Mouse (Mus musculus): ENCODE results near the gene Cfap74. TPM values are rescaled to one million over a fixed set of nuclear protein-coding genes. Genes with fewer than 3 reads are reported as not detected.

Cfap74 gene
- polyA plus RNA-seq, 1 experiment = 2.0 TPM

DNA sequence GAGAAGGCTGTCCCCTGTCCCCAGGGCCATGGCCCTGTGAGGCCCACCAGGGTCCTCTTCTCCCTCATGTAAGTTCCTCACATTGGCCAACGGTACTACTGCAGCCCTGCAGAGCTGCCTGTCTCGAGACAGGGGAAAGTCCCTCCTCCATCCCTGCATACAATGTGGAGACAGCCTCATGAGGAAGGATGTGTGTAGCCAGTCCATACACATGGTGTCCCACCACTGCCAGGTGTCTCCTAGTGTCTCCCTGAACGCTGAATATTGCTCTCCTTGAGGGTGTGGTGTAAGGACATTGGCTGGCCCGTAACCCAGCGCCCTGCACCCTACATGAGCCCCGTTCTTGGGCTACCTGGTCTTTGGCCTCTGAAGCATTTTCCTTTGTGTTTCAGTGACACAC lies 17.3 kb downstream of the Cfap74 start:
- H3K27ac ChIP-seq (ENCODE audit: insufficient read depth, low read length) = no peak overlapping the region
- H3K4me1 ChIP-seq (ENCODE audit: control insufficient read depth, insufficient read depth, low read length) = no peaks in the 10 kb centered on the region
- no peak for TF ChIP-seq CTCF (IDR thresholded peaks at IDR 0.05; ENCODE audit: borderline replicate concordance, insufficient read depth, low read length)
- no peak for TF ChIP-seq POLR2A (IDR thresholded peaks at IDR 0.05; ENCODE audit: low read depth, low read length)
- H3K4me3 ChIP-seq (ENCODE audit: insufficient read depth, low read length) = no peak overlapping the region

DNA sequence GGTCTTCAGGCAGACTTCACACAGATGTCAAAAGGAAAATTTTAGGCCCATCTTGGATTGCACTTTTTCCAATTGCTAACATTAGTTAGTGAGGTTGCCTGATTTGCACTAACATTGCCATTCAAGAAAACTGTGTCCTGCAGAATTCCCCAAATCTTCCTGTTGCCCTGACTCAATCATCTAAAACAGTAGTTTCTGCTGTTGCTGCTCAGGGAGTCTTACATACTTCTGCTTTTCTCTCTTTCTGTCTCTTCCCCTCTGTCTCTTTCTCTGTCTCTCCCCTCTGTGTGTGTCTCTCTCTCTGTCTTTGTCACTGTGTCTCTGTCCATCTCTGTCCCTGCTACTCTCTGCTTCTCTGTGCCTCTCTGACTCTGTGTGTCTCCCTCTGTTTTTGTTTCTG lies 19.5 kb downstream of the Cfap74 start:
- H3K4me1 ChIP-seq (ENCODE audit: control insufficient read depth, insufficient read depth, low read length) = no peaks in the 10 kb centered on the region
- H3K27ac ChIP-seq (ENCODE audit: insufficient read depth, low read length) = no peak overlapping the region
- TF ChIP-seq CTCF (IDR thresholded peaks at IDR 0.05; ENCODE audit: borderline replicate concordance, insufficient read depth, low read length) (no peak), POLR2A (IDR thresholded peaks at IDR 0.05; ENCODE audit: low read depth, low read length) (no peak)
- H3K4me3 ChIP-seq (ENCODE audit: insufficient read depth, low read length) = no peak overlapping the region

DNA sequence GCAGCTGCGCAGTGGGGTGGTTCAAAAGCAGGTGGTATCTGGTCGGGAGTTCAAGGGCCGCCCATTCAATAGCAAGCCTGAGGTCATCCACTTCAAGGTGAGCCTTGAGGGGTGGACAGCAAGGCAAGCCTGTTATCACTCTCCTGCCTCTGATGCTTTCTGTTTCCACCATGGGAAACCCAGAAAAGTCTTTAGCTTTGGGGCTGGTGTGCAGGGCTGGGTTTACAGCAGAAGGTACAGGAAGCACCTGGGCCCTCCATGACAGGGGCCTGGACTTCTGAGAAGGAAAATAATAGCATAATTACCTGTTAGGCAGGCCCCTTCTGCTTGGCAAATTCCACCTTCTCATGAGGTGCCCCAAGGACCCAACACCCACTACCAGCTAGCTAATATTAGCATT lies 20.2 kb downstream of the Cfap74 start:
- Histone ChIP-seq H3K27ac (ENCODE audit: insufficient read depth, low read length) (no peak overlapping the region), H3K4me3 (ENCODE audit: insufficient read depth, low read length) (no peak overlapping the region), H3K4me1 (ENCODE audit: control insufficient read depth, insufficient read depth, low read length) (no peaks in the 10 kb centered on the region)
- TF ChIP-seq CTCF (IDR thresholded peaks at IDR 0.05; ENCODE audit: borderline replicate concordance, insufficient read depth, low read length) = no peak
- TF ChIP-seq POLR2A (IDR thresholded peaks at IDR 0.05; ENCODE audit: low read depth, low read length) = no peak

DNA sequence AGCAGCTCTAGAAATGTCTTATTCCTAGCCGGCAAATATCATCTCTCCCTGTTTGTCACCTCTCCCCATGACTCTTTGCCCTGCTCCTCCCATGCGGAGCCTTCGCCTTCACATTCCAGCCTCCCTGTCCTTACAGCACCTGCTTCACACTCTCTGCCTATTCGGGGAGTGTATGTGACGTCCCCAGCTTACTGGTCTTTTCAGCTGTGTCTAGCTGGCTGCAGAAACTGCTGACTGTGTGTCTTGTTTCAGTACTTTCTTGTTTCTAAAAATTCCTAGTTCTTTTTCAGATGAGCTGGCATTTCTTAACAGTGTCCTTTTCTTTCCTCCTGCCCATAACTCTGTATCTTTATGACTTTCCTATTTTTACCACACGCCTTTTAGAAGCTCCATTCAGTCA lies 23.4 kb downstream of the Cfap74 start:
- no peaks in the 10 kb centered on the region for H3K4me1 ChIP-seq (ENCODE audit: control insufficient read depth, insufficient read depth, low read length)
- no peak overlapping the region for H3K27ac ChIP-seq (ENCODE audit: insufficient read depth, low read length)
- H3K4me3 ChIP-seq (ENCODE audit: insufficient read depth, low read length) = no peak overlapping the region
- TF ChIP-seq POLR2A (IDR thresholded peaks at IDR 0.05; ENCODE audit: low read depth, low read length) (no peak), CTCF (IDR thresholded peaks at IDR 0.05; ENCODE audit: borderline replicate concordance, insufficient read depth, low read length) (no peak)

DNA sequence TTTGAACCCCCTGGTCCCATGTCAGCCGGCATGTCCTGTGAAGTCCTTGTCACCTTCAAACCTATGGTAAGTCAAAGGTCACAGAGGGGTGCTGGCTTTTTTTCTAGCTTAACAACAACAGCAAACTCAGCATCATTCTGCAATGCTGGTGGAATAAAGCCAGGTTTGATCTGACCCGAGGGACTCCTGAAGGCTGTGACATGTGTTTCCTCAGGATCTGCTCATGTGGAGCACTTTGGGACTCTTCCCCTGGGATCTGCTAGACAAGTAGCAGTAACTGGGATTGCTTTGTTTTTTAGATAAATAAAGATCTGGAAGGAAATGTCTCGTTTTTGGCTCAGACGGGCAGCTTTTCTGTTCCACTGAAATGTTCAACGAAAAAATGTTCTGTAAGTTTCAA lies 25.0 kb downstream of the Cfap74 start:
- no peak overlapping the region for H3K27ac ChIP-seq (ENCODE audit: insufficient read depth, low read length)
- TF ChIP-seq CTCF (IDR thresholded peaks at IDR 0.05; ENCODE audit: borderline replicate concordance, insufficient read depth, low read length) (no peak), POLR2A (IDR thresholded peaks at IDR 0.05; ENCODE audit: low read depth, low read length) (no peak)
- H3K4me1 ChIP-seq (ENCODE audit: control insufficient read depth, insufficient read depth, low read length) = no peaks in the 10 kb centered on the region
- H3K4me3 ChIP-seq (ENCODE audit: insufficient read depth, low read length) = no peak overlapping the region

DNA sequence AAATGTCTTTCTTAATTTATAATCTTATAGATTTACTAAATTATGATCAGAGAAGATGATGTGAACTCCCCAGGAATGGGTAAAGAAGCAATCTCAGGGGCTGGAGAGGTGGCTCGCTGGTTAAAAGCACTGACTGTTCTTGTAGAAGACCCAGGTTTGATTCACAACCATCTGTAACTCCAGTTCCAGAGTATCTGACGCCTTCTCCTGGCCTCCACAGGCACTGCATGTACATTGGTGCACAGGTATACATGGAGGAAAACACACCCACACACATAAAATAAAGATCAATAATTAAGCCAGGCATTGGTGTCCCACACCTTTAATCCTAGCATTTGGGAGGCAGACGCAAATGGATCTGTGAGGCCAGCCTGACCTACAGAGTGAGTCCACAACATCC lies 33.8 kb downstream of the Cfap74 start:
- TF ChIP-seq POLR2A (IDR thresholded peaks at IDR 0.05; ENCODE audit: low read depth, low read length) = no peak
- no peak for TF ChIP-seq CTCF (IDR thresholded peaks at IDR 0.05; ENCODE audit: borderline replicate concordance, insufficient read depth, low read length)
- H3K4me1 ChIP-seq (ENCODE audit: control insufficient read depth, insufficient read depth, low read length) = no peaks in the 10 kb centered on the region
- H3K27ac ChIP-seq (ENCODE audit: insufficient read depth, low read length) = no peak overlapping the region
- H3K4me3 ChIP-seq (ENCODE audit: insufficient read depth, low read length) = no peak overlapping the region

DNA sequence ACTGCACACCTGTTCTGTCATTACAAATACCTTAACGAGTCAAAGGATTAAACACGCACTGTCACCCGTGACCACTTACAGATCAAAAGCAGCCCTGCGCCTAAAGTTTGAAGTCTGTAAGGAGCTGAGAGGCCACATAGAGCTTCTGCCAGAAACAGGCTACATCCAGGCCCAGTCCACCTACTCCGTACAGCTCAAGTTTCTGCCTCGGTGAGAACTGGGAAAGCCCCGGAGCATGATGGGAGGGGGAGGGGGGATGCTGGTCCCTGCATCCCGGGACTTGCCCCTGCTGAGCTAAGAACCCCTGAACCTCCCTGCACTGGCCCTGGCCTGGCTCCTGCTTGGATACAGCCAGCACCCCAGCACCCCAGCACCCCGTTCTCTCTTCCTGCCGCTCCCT lies 42.6 kb downstream of the Cfap74 start:
- H3K27ac ChIP-seq (ENCODE audit: insufficient read depth, low read length) = no peak overlapping the region
- TF ChIP-seq CTCF (IDR thresholded peaks at IDR 0.05; ENCODE audit: borderline replicate concordance, insufficient read depth, low read length) (no peak), POLR2A (IDR thresholded peaks at IDR 0.05; ENCODE audit: low read depth, low read length) (no peak)
- no peak overlapping the region for H3K4me3 ChIP-seq (ENCODE audit: insufficient read depth, low read length)
- H3K4me1 ChIP-seq (ENCODE audit: control insufficient read depth, insufficient read depth, low read length) = no peaks in the 10 kb centered on the region

DNA sequence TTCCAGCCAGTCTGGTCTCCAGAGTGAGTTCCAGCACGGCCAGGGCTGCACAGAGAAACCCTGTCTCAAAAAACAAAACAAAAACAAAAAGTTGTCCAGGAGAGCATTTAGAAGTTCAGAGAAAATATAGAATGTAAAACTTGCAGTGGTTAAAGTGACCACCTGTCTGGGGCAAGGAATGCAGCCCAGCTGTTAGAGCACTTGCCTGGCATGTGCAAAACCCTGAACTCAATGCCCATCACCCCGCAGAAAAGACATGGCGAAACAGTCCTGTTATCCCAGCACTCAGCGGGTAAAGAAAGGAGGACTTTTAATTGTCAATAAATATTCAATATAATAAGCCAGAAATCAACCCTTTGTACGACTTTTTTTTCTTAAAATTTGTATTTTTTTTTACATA lies 49.6 kb downstream of the Cfap74 start:
- H3K4me1 ChIP-seq (ENCODE audit: control insufficient read depth, insufficient read depth, low read length) = no peaks in the 10 kb centered on the region
- H3K4me3 ChIP-seq (ENCODE audit: insufficient read depth, low read length) = no peak overlapping the region
- no peak for TF ChIP-seq POLR2A (IDR thresholded peaks at IDR 0.05; ENCODE audit: low read depth, low read length)

DNA sequence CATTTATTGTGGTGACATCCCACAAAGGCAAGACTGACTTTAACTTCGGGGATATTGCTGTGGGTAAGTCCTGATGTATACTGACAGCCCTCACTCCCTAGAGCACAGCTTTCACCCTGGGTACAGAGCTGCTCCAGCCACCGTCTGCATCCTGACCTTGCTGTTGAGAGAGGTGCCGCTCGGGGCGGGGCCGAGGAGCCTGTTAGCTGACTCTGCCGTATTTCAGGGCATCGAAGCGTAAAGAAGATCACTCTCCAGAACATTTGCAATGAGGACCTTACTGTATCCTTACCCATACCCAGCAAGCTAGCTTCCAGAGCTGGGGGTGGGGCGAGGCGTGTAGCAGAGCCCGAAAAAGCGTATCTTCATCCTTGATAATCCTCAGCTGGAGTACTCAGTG lies 54.1 kb downstream of the Cfap74 start:
- TF ChIP-seq CTCF (IDR thresholded peaks at IDR 0.05; ENCODE audit: borderline replicate concordance, insufficient read depth, low read length) (no peak), POLR2A (IDR thresholded peaks at IDR 0.05; ENCODE audit: low read depth, low read length) (no peak)
- no peaks in the 10 kb centered on the region for H3K4me1 ChIP-seq (ENCODE audit: control insufficient read depth, insufficient read depth, low read length)
- H3K4me3 ChIP-seq (ENCODE audit: insufficient read depth, low read length) = no peak overlapping the region
- H3K27ac ChIP-seq (ENCODE audit: insufficient read depth, low read length) = no peak overlapping the region

More for the DNA sequence above, 49.6 kb downstream of the Cfap74 start:
- no peak overlapping the region for H3K27ac ChIP-seq (ENCODE audit: insufficient read depth, low read length)

DNA sequence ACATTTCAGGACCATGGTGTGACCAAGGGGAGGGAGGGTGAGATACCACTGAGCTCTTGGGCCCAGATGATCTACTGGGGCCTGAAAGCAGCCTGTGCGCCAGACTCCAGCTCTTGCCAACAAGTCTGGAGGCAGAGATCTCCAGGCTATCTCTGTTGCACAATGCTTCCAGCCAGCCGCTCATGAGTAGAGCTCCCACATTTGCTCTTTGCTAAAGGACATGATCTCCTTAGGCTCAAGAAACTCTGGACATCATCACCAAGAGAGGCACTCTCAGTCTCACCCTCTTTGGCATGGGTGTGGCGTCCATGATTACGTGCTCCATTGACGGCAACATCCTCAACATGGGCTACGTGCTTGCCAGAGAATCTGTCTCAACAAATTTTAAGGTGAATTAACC lies 54.6 kb downstream of the Cfap74 start:
- Histone ChIP-seq H3K27ac (ENCODE audit: insufficient read depth, low read length) (no peak overlapping the region), H3K4me1 (ENCODE audit: control insufficient read depth, insufficient read depth, low read length) (no peaks in the 10 kb centered on the region), H3K4me3 (ENCODE audit: insufficient read depth, low read length) (no peak overlapping the region)
- no peak for TF ChIP-seq CTCF (IDR thresholded peaks at IDR 0.05; ENCODE audit: borderline replicate concordance, insufficient read depth, low read length)
- no peak for TF ChIP-seq POLR2A (IDR thresholded peaks at IDR 0.05; ENCODE audit: low read depth, low read length)

DNA sequence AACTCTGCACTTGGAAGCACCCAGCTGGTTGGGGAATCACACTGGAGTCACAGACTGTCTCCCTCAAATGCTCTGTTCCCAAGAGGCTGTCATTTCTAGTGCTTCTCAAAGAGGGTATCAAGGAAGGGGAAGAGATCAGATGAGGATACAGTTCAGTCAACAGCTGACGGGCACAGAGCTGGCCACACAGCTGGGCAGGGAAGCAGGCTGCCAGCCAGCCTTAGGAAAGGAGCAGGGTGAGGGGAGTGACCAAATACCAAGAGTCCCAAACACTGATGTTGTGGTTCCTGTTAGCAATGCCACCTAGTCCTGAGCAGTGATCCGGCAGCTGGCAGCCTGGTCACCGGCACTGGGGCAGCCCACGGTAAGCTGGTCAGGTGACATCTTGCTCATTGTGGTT lies 55.1 kb downstream of the Cfap74 start:
- Histone ChIP-seq H3K4me1 (ENCODE audit: control insufficient read depth, insufficient read depth, low read length) (no peaks in the 10 kb centered on the region), H3K27ac (ENCODE audit: insufficient read depth, low read length) (no peak overlapping the region), H3K4me3 (ENCODE audit: insufficient read depth, low read length) (no peak overlapping the region)
- TF ChIP-seq POLR2A (IDR thresholded peaks at IDR 0.05; ENCODE audit: low read depth, low read length) (no peak), CTCF (IDR thresholded peaks at IDR 0.05; ENCODE audit: borderline replicate concordance, insufficient read depth, low read length) (no peak)
